Mouse (Mus musculus): ENCODE data around the gene Adamtsl3.

GRCm38 (mm10) chr7:82405466-82406045 lies 70.1 kb downstream of the Adamtsl3 start:
- TF ChIP-seq POLR2A (IDR thresholded peaks at IDR 0.05; ENCODE audit: borderline replicate concordance, control insufficient read depth, low read depth, low read length) (no peak), CTCF (IDR thresholded peaks at IDR 0.05; ENCODE audit: control insufficient read depth, insufficient read depth, low read length) (no peak)

Data from bone marrow, adult 2 months (tissue).